Mouse (Mus musculus) liver, embryonic 16.5 days (tissue): ENCODE results near the gene Csrp3. TPM values are rescaled to one million over a fixed set of nuclear protein-coding genes. Genes with fewer than 3 reads are reported as not detected.

Source experiments
- ATAC-seq: fragments of 200-750 bp; cut with Nextera tagmentation; 2 replicates; pipeline ENCODE4 v1.8.0; 2017; ENCODE audit warnings: low read depth, mild to moderate bottlenecking, moderate number of reproducible peaks, moderate library complexity
- H3K27ac ChIP-seq: fragments of 300-500 bp; sonication (generic); 2 replicates; pipeline ENCODE4 v1.5.1; 2014; ENCODE audit warnings: mild to moderate bottlenecking, low read length
- H3K27me3 ChIP-seq: fragments of 300-500 bp; sonication (generic); 2 replicates; pipeline ENCODE4 v1.6.1; 2014; ENCODE audit warnings: low read depth, low read length, mixed read lengths; ENCODE audit not compliant: control insufficient read depth, insufficient read depth
- H3K36me3 ChIP-seq: fragments of 300-500 bp; sonication (generic); 2 replicates; pipeline ENCODE4 v1.6.1; 2014; ENCODE audit warnings: mild to moderate bottlenecking; ENCODE audit not compliant: control insufficient read depth, insufficient read depth
- H3K4me1 ChIP-seq: fragments of 300-500 bp; sonication (generic); 2 replicates; pipeline ENCODE4 v1.6.1; 2014; ENCODE audit warnings: low read depth, low read length, mixed read lengths; ENCODE audit not compliant: control insufficient read depth
- H3K4me2 ChIP-seq: fragments of 300-500 bp; sonication (generic); 2 replicates; pipeline ENCODE4 v1.6.1; 2014; ENCODE audit warnings: low read depth, low read length, mixed read lengths
- H3K4me3 ChIP-seq: fragments of 300-500 bp; sonication (generic); 2 replicates; pipeline ENCODE4 v1.5.1; 2014; ENCODE audit warnings: low read depth, mild to moderate bottlenecking, low read length
- H3K9ac ChIP-seq: fragments of 300-500 bp; sonication (generic); 2 replicates; pipeline ENCODE4 v1.6.1; 2014; ENCODE audit warnings: low read depth, low read length
- H3K9me3 ChIP-seq: fragments of 300-500 bp; sonication (generic); replicated peaks from 2 replicates; pipeline ENCODE4 v1.6.1; 2016; ENCODE audit warnings: low read length; ENCODE audit not compliant: control insufficient read depth
- WGBS: fragments of 180-500 bp; shearing (Covaris S2); extraction: QIAGEN DNeasy Blood & Tissue Kit; methylation state at CpG from one replicate; pipeline ENCODE4 v1.1.7; 2014; ENCODE audit not compliant: insufficient replicate concordance; 5-methylcytosine and 5-hydroxymethylcytosine counted together
- polyA plus RNA-seq: library from polyadenylated mRNA; unstranded; fragments of >200 nt; fragmentation: Nextera tagmentation; extraction: Ambion mirVana; gene quantifications from 2 replicates; pipeline ENCODE4 v1.2.1, GENCODE M21; 2015

Csrp3 gene
- polyA plus RNA-seq, 1 experiment from 2014 or later, result 7.2 TPM

DNA sequence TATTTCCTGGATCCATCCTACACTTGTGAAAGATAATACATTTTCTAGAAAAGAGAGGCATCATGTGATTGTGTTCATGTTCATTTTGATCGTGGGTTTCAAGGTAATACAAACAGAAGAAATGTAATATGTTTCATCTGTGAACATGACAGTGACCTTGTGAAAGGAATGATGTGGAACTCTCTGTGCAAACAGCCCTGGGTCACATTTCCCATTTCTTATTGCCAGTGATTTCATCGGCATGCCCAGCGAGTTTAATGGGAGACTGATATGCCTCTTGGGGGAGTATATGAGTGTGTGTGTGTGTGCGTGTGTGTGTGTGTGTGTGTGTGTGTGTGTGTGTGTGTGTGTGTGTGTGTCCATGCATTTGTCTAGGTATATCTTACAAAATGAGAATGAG lies 6.3 kb downstream of the Csrp3 start:
- no peaks in the 10 kb centered on the region for H3K27me3 ChIP-seq
- no peaks in the 10 kb centered on the region for H3K4me1 ChIP-seq
- H3K9me3 ChIP-seq, result no peaks in the 10 kb centered on the region
- no peak for ATAC-seq
- no peak overlapping the region for H3K27ac ChIP-seq
- no peaks in the 10 kb centered on the region for H3K36me3 ChIP-seq
- no peak overlapping the region for H3K4me3 ChIP-seq
- H3K4me2 ChIP-seq, result no peak overlapping the region
- no peak overlapping the region for H3K9ac ChIP-seq
- 63% methylated on average over 4 of the region's 4 CpGs for WGBS

- Histone ChIP-seq H3K4me1 (no peaks in the 10 kb centered on the region), H3K27ac (no peak overlapping the region), H3K9ac (no peak overlapping the region), H3K4me3 (no peak overlapping the region), H3K27me3 (no peaks in the 10 kb centered on the region), H3K9me3 (no peaks in the 10 kb centered on the region), H3K36me3 (no peaks in the 10 kb centered on the region), H3K4me2 (no peak overlapping the region)
- no peak for ATAC-seq
- WGBS, result 79% methylated on average over 2 of the region's 2 CpGs
These were observed 7.3 kb downstream of the Csrp3 start for GRCm38 (mm10) chr7:48840545-48840944.

GRCm38 (mm10) chr7:48838434-48838833 lies 9.4 kb downstream of the Csrp3 start:
- no peaks in the 10 kb centered on the region for H3K27me3 ChIP-seq
- no peaks in the 10 kb centered on the region for H3K36me3 ChIP-seq
- H3K4me2 ChIP-seq, result no peak overlapping the region
- H3K9ac ChIP-seq, result no peak overlapping the region
- no peak overlapping the region for H3K27ac ChIP-seq
- no peaks in the 10 kb centered on the region for H3K9me3 ChIP-seq
- ATAC-seq, result no peak
- no peaks in the 10 kb centered on the region for H3K4me1 ChIP-seq
- WGBS, result 41% methylated on average over 2 of the region's 2 CpGs
- no peak overlapping the region for H3K4me3 ChIP-seq

DNA sequence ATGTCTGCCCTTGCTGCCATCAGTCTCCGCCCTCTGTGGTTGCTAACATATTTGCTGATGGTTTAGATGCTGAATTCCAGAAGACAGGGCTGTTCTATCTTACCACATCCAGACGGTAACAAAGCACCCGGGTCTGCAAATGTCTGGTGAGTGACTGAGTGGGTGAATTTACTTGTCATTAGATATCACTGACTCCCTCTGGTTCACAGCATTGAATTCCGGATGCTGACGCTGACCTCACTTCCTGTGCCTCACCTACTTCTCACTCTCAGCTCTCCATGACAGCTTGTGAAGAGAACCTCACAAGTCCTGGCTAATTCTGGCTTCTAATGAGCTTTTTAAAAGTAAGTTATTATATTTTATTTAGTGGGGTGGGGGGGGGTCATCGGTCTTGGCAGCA lies 10.9 kb downstream of the Csrp3 start:
- H3K27ac ChIP-seq, result no peak overlapping the region
- no peak overlapping the region for H3K4me3 ChIP-seq
- no peak for ATAC-seq
- H3K27me3 ChIP-seq, result no peaks in the 10 kb centered on the region
- no peaks in the 10 kb centered on the region for H3K4me1 ChIP-seq
- WGBS, result 36% methylated on average over 6 of the region's 6 CpGs
- H3K9me3 ChIP-seq, result no peaks in the 10 kb centered on the region
- no peaks in the 10 kb centered on the region for H3K36me3 ChIP-seq
- H3K9ac ChIP-seq, result no peak overlapping the region
- H3K4me2 ChIP-seq, result no peak overlapping the region

GRCm38 (mm10) chr7:48834989-48835626 lies 12.7 kb downstream of the Csrp3 start:
- H3K9me3 ChIP-seq, result no peaks in the 10 kb centered on the region
- no peak overlapping the region for H3K27ac ChIP-seq
- 76% methylated on average over 12 of the region's 12 CpGs for WGBS
- no peaks in the 10 kb centered on the region for H3K4me1 ChIP-seq
- no peak overlapping the region for H3K4me3 ChIP-seq
- no peak overlapping the region for H3K9ac ChIP-seq
- no peaks in the 10 kb centered on the region for H3K27me3 ChIP-seq
- no peak for ATAC-seq
- no peaks in the 10 kb centered on the region for H3K36me3 ChIP-seq
- no peak overlapping the region for H3K4me2 ChIP-seq

GRCm38 (mm10) chr7:48834371-48834970 lies 13.4 kb downstream of the Csrp3 start:
- Histone ChIP-seq H3K4me2 (no peak overlapping the region), H3K27ac (no peak overlapping the region), H3K9ac (no peak overlapping the region), H3K4me3 (no peak overlapping the region), H3K27me3 (no peaks in the 10 kb centered on the region), H3K9me3 (no peaks in the 10 kb centered on the region), H3K36me3 (no peaks in the 10 kb centered on the region), H3K4me1 (no peaks in the 10 kb centered on the region)
- no peak for ATAC-seq
- WGBS, result 55% methylated on average over 4 of the region's 4 CpGs

- H3K9ac ChIP-seq, result no peak overlapping the region
- WGBS, result 13% methylated on average over 1 of the region's 1 CpGs
- no peak for ATAC-seq
- H3K9me3 ChIP-seq, result no peaks in the 10 kb centered on the region
- H3K4me1 ChIP-seq, result no peaks in the 10 kb centered on the region
- H3K27ac ChIP-seq, result no peak overlapping the region
- no peaks in the 10 kb centered on the region for H3K36me3 ChIP-seq
- H3K27me3 ChIP-seq, result no peaks in the 10 kb centered on the region
- H3K4me2 ChIP-seq, result no peak overlapping the region
- H3K4me3 ChIP-seq, result no peak overlapping the region
These were observed 15.1 kb downstream of the Csrp3 start for GRCm38 (mm10) chr7:48832735-48833134.

DNA sequence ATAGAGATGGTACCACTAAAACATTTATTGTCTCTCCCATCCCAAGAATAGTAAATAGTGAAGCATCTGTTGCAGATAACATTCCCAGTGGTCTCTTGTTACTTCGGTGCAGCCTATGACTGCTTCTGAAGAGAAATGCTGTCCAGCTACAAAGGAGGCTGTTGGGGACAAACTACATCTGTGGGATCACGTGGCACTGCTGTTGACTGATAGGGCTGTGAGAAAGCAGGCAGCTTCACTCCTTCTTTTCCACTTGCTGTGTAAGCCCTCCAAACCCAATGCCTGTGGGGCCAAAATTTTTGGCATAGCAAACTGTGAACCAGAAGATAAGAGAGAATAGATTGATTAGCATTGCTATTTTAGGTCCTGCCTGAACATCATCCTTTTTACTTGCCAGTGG lies 17.4 kb downstream of the Csrp3 start:
- no peak overlapping the region for H3K27ac ChIP-seq

GRCm38 (mm10) chr7:48829177-48829910 lies 18.5 kb downstream of the Csrp3 start:
- WGBS, result 47% methylated on average over 5 of the region's 5 CpGs
- Histone ChIP-seq H3K4me2 (no peak overlapping the region), H3K4me3 (no peak overlapping the region), H3K36me3 (peaks cover 6% of the 10 kb centered on the region; the same call in 1 of the 2 replicates), H3K4me1 (no peaks in the 10 kb centered on the region), H3K9ac (no peak overlapping the region), H3K9me3 (no peaks in the 10 kb centered on the region), H3K27ac (no peak overlapping the region), H3K27me3 (no peaks in the 10 kb centered on the region)
- ATAC-seq, result no peak

More for the DNA sequence above, 17.4 kb downstream of the Csrp3 start:
- Histone ChIP-seq H3K4me1 (no peaks in the 10 kb centered on the region), H3K4me3 (no peak overlapping the region), H3K9ac (no peak overlapping the region), H3K36me3 (peaks cover 2% of the 10 kb centered on the region; the same call in 1 of the 2 replicates), H3K4me2 (no peak overlapping the region), H3K9me3 (no peaks in the 10 kb centered on the region), H3K27me3 (no peaks in the 10 kb centered on the region)
- no peak for ATAC-seq
- 8% methylated on average over 2 of the region's 2 CpGs for WGBS
